Mouse (Mus musculus): Measurements from ENCODE around the gene Speer3. TPM values are rescaled to one million over a fixed set of nuclear protein-coding genes. Genes with fewer than 3 reads are reported as not detected.
"Not testable (repeated sequence)": the region's sequence is repeated elsewhere in the genome, so short reads cannot be mapped to it uniquely, and the experiment has no call there.

The Speer3 gene
- polyA plus RNA-seq (2012; fragmentation: generic; extraction: Trizol): not detected

GRCm38 (mm10) chr5:13791319-13791718 lies at the start of gene Speer3:
Gene Speer3, plus strand, starts transcription at chr5:13791619.
- TF ChIP-seq POLR2A (IDR thresholded peaks at IDR 0.05; ENCODE audit: insufficient read length, low read depth) (no peak), USF1 (IDR thresholded peaks at IDR 0.05; ENCODE audit: low read depth) (no peak), MYOG (IDR thresholded peaks at IDR 0.05; ENCODE audit: control insufficient read depth in 1 of 3, insufficient read depth in 1 of 3, insufficient read length in 2 of 3, low read depth in 2 of 3) (no peak), POLR2AphosphoS2 (IDR thresholded peaks at IDR 0.05; ENCODE audit: insufficient read length, low read depth) (no peak), MAX (IDR thresholded peaks at IDR 0.05; ENCODE audit: low read depth) (no peak), CEBPB (IDR thresholded peaks at IDR 0.05; ENCODE audit: insufficient read depth, poor library complexity, severe bottlenecking) (no peak), E2F4 (IDR thresholded peaks at IDR 0.05; ENCODE audit: insufficient read depth) (no peak), TCF12 (IDR thresholded peaks at IDR 0.05; ENCODE audit: insufficient read depth, poor library complexity, severe bottlenecking) (no peak), MYOD1 (IDR thresholded peaks at IDR 0.05; ENCODE audit: control insufficient read depth in 1 of 3, insufficient read length in 2 of 3, low read depth in 2 of 3) (no peak), REST (IDR thresholded peaks at IDR 0.05; ENCODE audit: insufficient read depth, insufficient read length) (no peak), TCF3 (IDR thresholded peaks at IDR 0.05; ENCODE audit: insufficient read length, low read depth) (no peak)
- Histone ChIP-seq H3K4me2 (ENCODE audit: low read depth) (no peak within 1 kb of the TSS), H3K79me2 (ENCODE audit: control insufficient read depth, insufficient read depth) (no peaks in the 10 kb centered on the region), H3K4me3 (no peak within 1 kb of the TSS), H3ac (ENCODE audit: control insufficient read depth, insufficient read length) (no peak within 1 kb of the TSS), H3K27me3 (ENCODE audit: control insufficient read depth, insufficient read depth, insufficient read length) (no peaks in the 10 kb centered on the region), H3K36me3 (ENCODE audit: control insufficient read depth, insufficient read depth) (no peaks in the 10 kb centered on the region)

- not testable (repeated sequence) for H3ac ChIP-seq (ENCODE audit: control insufficient read depth, insufficient read length); H3K4me3 ChIP-seq; H3K79me2 ChIP-seq (ENCODE audit: control insufficient read depth, insufficient read depth); H3K36me3 ChIP-seq (ENCODE audit: control insufficient read depth, insufficient read depth); H3K27me3 ChIP-seq (ENCODE audit: control insufficient read depth, insufficient read depth, insufficient read length); H3K4me2 ChIP-seq (ENCODE audit: low read depth)
Measured at GRCm38 (mm10) chr5:13810496-13810895, 19.1 kb downstream of the Speer3 start.

GRCm38 (mm10) chr5:13825108-13825507 lies 33.7 kb downstream of the Speer3 start:
- TF ChIP-seq E2F4 (IDR thresholded peaks at IDR 0.05; ENCODE audit: insufficient read depth) (no peak), MYOG (IDR thresholded peaks at IDR 0.05; ENCODE audit: control insufficient read depth in 1 of 3, insufficient read depth in 1 of 3, insufficient read length in 2 of 3, low read depth in 2 of 3) (no peak), POLR2AphosphoS2 (IDR thresholded peaks at IDR 0.05; ENCODE audit: insufficient read length, low read depth) (no peak), TCF12 (IDR thresholded peaks at IDR 0.05; ENCODE audit: insufficient read depth, poor library complexity, severe bottlenecking) (no peak), CEBPB (IDR thresholded peaks at IDR 0.05; ENCODE audit: insufficient read depth, poor library complexity, severe bottlenecking) (no peak), USF1 (IDR thresholded peaks at IDR 0.05; ENCODE audit: low read depth) (no peak), MAX (IDR thresholded peaks at IDR 0.05; ENCODE audit: low read depth) (no peak), MYOD1 (IDR thresholded peaks at IDR 0.05; ENCODE audit: control insufficient read depth in 1 of 3, insufficient read length in 2 of 3, low read depth in 2 of 3) (no peak), REST (IDR thresholded peaks at IDR 0.05; ENCODE audit: insufficient read depth, insufficient read length) (no peak), SRF (IDR thresholded peaks at IDR 0.05; ENCODE audit: control insufficient read depth, insufficient read length, low read depth) (no peak), TCF3 (IDR thresholded peaks at IDR 0.05; ENCODE audit: insufficient read length, low read depth) (no peak), POLR2A (IDR thresholded peaks at IDR 0.05; ENCODE audit: insufficient read length, low read depth) (no peak)
- Histone ChIP-seq H3ac (ENCODE audit: control insufficient read depth, insufficient read length) (no peak overlapping the region), H3K4me3 (no peak overlapping the region), H3K36me3 (ENCODE audit: control insufficient read depth, insufficient read depth) (no peaks in the 10 kb centered on the region), H3K27me3 (ENCODE audit: control insufficient read depth, insufficient read depth, insufficient read length) (no peaks in the 10 kb centered on the region), H3K79me2 (ENCODE audit: control insufficient read depth, insufficient read depth) (no peaks in the 10 kb centered on the region), H3K4me2 (ENCODE audit: low read depth) (no peak overlapping the region)

- Histone ChIP-seq H3ac (ENCODE audit: control insufficient read depth, insufficient read length) (no peak overlapping the region), H3K79me2 (ENCODE audit: control insufficient read depth, insufficient read depth) (no peaks in the 10 kb centered on the region), H3K4me3 (no peak overlapping the region), H3K27me3 (ENCODE audit: control insufficient read depth, insufficient read depth, insufficient read length) (no peaks in the 10 kb centered on the region), H3K4me2 (ENCODE audit: low read depth) (no peak overlapping the region), H3K36me3 (ENCODE audit: control insufficient read depth, insufficient read depth) (no peaks in the 10 kb centered on the region)
- TF ChIP-seq E2F4 (IDR thresholded peaks at IDR 0.05; ENCODE audit: insufficient read depth): no peak
Measured at GRCm38 (mm10) chr5:13826708-13827107, 35.3 kb downstream of the Speer3 start.

- H3K79me2 ChIP-seq (ENCODE audit: control insufficient read depth, insufficient read depth): no peaks in the 10 kb centered on the region
- H3K36me3 ChIP-seq (ENCODE audit: control insufficient read depth, insufficient read depth): no peaks in the 10 kb centered on the region
- TF ChIP-seq MYOD1 (IDR thresholded peaks at IDR 0.05; ENCODE audit: control insufficient read depth in 1 of 3, insufficient read length in 2 of 3, low read depth in 2 of 3) (no peak), CEBPB (IDR thresholded peaks at IDR 0.05; ENCODE audit: insufficient read depth, poor library complexity, severe bottlenecking) (no peak), POLR2A (IDR thresholded peaks at IDR 0.05; ENCODE audit: insufficient read length, low read depth) (no peak), POLR2AphosphoS2 (IDR thresholded peaks at IDR 0.05; ENCODE audit: insufficient read length, low read depth) (no peak), MAX (IDR thresholded peaks at IDR 0.05; ENCODE audit: low read depth) (no peak), SRF (IDR thresholded peaks at IDR 0.05; ENCODE audit: control insufficient read depth, insufficient read length, low read depth) (no peak)
- no peak overlapping the region for H3K4me2 ChIP-seq (ENCODE audit: low read depth)
- H3ac ChIP-seq (ENCODE audit: control insufficient read depth, insufficient read length): no peak overlapping the region
- H3K4me3 ChIP-seq: no peak overlapping the region
- H3K27me3 ChIP-seq (ENCODE audit: control insufficient read depth, insufficient read depth, insufficient read length): no peaks in the 10 kb centered on the region
Measured at GRCm38 (mm10) chr5:13844317-13844716, 52.9 kb downstream of the Speer3 start.

Other genes with a start within 250 kb of the Speer3 start
- 9.9 TPM for gene Sema3e, start 233.7 kb downstream of the Speer3 start, polyA plus RNA-seq (2012; fragmentation: generic; extraction: Trizol)

All from myocyte (in vitro differentiated cells).